Mouse (Mus musculus): ENCODE results near the gene AL732309.1.

DNA sequence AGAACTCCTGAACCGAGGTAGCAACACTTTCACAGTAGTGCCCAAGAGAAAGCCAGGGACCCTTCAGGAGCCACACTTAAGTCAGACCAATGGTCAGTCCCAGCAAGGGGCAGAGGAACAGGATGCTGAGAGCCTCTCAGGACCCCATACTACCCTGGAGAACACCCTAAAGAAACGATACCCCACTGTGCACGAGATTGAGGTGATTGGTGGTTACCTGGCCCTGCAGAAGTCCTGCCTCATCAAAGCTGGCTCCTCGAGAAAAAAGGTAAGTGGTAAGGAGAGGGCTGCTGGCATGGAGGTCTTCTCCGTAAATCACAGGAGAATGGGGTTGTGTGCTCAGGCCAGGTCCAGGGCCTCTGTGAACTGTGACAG is 17.6 kb upstream of the AL732309.1 start:
- TF ChIP-seq TBP (IDR thresholded peaks at IDR 0.05; ENCODE audit: low read depth, low read length), result no peak
- TF ChIP-seq TCF12 (IDR thresholded peaks at IDR 0.05; ENCODE audit: low read depth, low read length), result no peak
- TF ChIP-seq CTCF (IDR thresholded peaks at IDR 0.05 in 2 of 3, conservative IDR thresholded peaks at IDR 0.05 in 1 of 3; ENCODE audit: control insufficient read depth in 1 of 3, insufficient read depth in 1 of 3, low read depth in 2 of 3, low read length in 3 of 3, poor library complexity in 1 of 3, severe bottlenecking in 1 of 3), result no peak
- TF ChIP-seq MAZ (IDR thresholded peaks at IDR 0.05; ENCODE audit: low read depth, low read length), result no peak
- TF ChIP-seq POLR2A (IDR thresholded peaks at IDR 0.05; ENCODE audit: control insufficient read depth in 1 of 2, insufficient read depth in 1 of 2, low read depth in 1 of 2, low read length in 2 of 2, poor library complexity in 1 of 2), result no peak
- TF ChIP-seq ZMIZ1 (IDR thresholded peaks at IDR 0.05; ENCODE audit: low read depth, low read length), result no peak
- TF ChIP-seq SIN3A (IDR thresholded peaks at IDR 0.05; ENCODE audit: low read length), result no peak
- TF ChIP-seq USF2 (IDR thresholded peaks at IDR 0.05; ENCODE audit: borderline replicate concordance in 1 of 2, insufficient read depth in 1 of 2, low read depth in 1 of 2, low read length in 2 of 2), result no peak
- no peak for TF ChIP-seq EP300 (IDR thresholded peaks at IDR 0.05; ENCODE audit: low read depth in 1 of 2, low read length in 2 of 2)
- no peak for TF ChIP-seq NELFE (IDR thresholded peaks at IDR 0.05; ENCODE audit: low read depth, low read length)
- no peak for TF ChIP-seq E2F4 (IDR thresholded peaks at IDR 0.05; ENCODE audit: borderline replicate concordance, low read depth, low read length)
- TF ChIP-seq MXI1 (IDR thresholded peaks at IDR 0.05; ENCODE audit: low read depth, low read length), result no peak
- no peak for TF ChIP-seq GATA1 (IDR thresholded peaks at IDR 0.05; ENCODE audit: low read depth, low read length)
